Mouse (Mus musculus): ENCODE measurements around the gene Fxyd6. TPM values are rescaled to one million over a fixed set of nuclear protein-coding genes. Genes with fewer than 3 reads are reported as not detected.

Fxyd6 gene
- total RNA-seq, 2 experiments from 2014 or later, result not detected

DNA sequence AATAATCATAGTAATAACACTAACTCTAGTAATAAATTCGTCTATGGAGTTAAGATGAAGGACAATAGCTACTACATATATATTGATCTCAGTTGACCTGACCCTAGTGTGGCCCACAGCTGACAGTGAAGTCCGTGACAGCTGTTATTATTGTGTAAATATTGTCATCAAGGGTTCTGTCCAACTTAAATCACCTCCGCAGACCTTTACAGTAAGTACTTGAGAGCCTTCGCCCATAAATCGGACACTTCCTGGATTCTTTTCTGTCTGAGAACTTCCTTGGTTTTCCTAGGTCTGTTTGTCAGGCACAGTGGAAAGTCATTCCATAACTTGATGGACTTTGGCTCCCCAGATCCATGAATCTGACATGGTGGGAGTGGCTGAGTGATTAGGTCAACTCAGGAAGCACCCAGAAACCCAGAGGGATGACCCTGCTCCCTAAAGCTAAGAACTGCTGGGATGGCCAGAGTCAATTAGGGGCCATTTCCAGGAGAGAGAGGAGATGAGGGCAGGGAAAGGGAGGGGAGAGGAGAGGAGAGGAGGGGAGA lies 74.3 kb downstream of the Fxyd6 start:
- ATAC-seq (replicated peaks; ENCODE audit: poor library complexity), result no peak

Other genes with a start within 250 kb of the Fxyd6 start
- not detected in 2 replicates for gene Scn4b, start 231.8 kb upstream of the Fxyd6 start, total RNA-seq (2015)
- gene Scn4b, start 231.8 kb upstream of the Fxyd6 start, total RNA-seq (2017), result not detected in 2 replicates
- gene BC049352, start 188.2 kb upstream of the Fxyd6 start, total RNA-seq (2015), result not detected in 2 replicates
- not detected in 2 replicates for gene BC049352, start 188.2 kb upstream of the Fxyd6 start, total RNA-seq (2017)
- gene Tmprss4, start 166.1 kb upstream of the Fxyd6 start, total RNA-seq (2015), result 0.05 TPM in 1 of 2 replicates, not detected in the other
- gene Tmprss4, start 166.1 kb upstream of the Fxyd6 start, total RNA-seq (2017), result 0.41 TPM in 1 of 2 replicates, not detected in the other
- gene Il10ra, start 101.0 kb upstream of the Fxyd6 start, total RNA-seq (2015), result 2.9 and 3.9 TPM in 2 replicates
- gene Il10ra, start 101.0 kb upstream of the Fxyd6 start, total RNA-seq (2017), result 8.1 and 9.2 TPM in 2 replicates
- gene Tmprss13, start 51.1 kb upstream of the Fxyd6 start, total RNA-seq (2015), result not detected in 2 replicates
- not detected in 2 replicates for gene Tmprss13, start 51.1 kb upstream of the Fxyd6 start, total RNA-seq (2017)
- 0.78 and 0.79 TPM in 2 replicates for gene Fxyd2, start 29.5 kb downstream of the Fxyd6 start, total RNA-seq (2015)
- gene Fxyd2, start 29.5 kb downstream of the Fxyd6 start, total RNA-seq (2017), result 2.9 TPM in 1 of 2 replicates, not detected in the other
- not detected in 2 replicates for gene Dscaml1, start 56.4 kb downstream of the Fxyd6 start, total RNA-seq (2015)
- gene Dscaml1, start 56.4 kb downstream of the Fxyd6 start, total RNA-seq (2017), result not detected in 2 replicates

Measured in megakaryocyte progenitor cell, adult 5-6 weeks (primary cell).